Mouse (Mus musculus) layer of hippocampus, postnatal 25 days (tissue): ENCODE measurements around the gene St8sia6. TPM values are rescaled to one million over a fixed set of nuclear protein-coding genes. Genes with fewer than 3 reads are reported as not detected.
A peak's percentile ranks its signal among the peaks of the same experiment; 100 is the strongest.
"Not testable (repeated sequence)": the region's sequence is repeated elsewhere in the genome, so short reads cannot be mapped to it uniquely, and the experiment has no call there.

ENCODE experiments used
- DNase-seq, 2 experiments: peaks; one replicate each; pipeline ENCODE4 v3.0.0; 2022; ENCODE audit warnings: mixed read lengths in 2 of 2, low spot score in 1 of 2; ENCODE audit errors: extremely low spot score in 1 of 2
- total RNA-seq, 2 experiments: library from RNA; stranded (reverse); gene quantifications; 2 replicates each; pipeline ENCODE4 v1.2.3; 2021

The St8sia6 gene
- total RNA-seq: 1 to 10 TPM; 1.8 to 3.4 TPM

GRCm38 (mm10) chr2:13793969-13794363, at the start of gene St8sia6:
St8sia6 (minus strand) TSS chr2:13794064.
- DNase-seq: no peak

GRCm38 (mm10) chr2:13836310-13836709, 42.4 kb upstream of the St8sia6 start:
- DNase-seq: no peak

- DNase-seq: no peak
These were observed 41.1 kb upstream of the St8sia6 start for GRCm38 (mm10) chr2:13834989-13835388.

- no peak for DNase-seq
These were observed 22.8 kb upstream of the St8sia6 start for GRCm38 (mm10) chr2:13816645-13817044.

GRCm38 (mm10) chr2:13808593-13808992, 14.7 kb upstream of the St8sia6 start:
- no peak for DNase-seq

DNA sequence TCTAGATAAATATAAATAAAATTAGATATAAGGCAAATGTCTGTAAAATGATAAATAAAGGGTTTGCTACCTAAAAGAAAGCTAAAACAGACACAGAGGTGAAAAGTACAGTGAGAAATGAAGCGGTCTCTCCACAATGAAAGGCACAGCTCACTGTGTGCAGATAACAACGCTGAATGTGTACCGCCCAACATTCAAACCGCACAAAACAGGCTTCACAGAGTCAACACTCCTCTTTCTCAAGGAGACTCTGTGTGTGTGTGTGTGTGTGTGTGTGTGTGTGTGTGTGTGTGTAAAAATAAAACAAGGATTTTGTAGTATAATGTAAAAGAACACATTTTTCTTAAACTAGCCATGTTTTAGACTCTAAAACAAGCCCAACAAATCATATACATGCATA, 14.1 kb upstream of the St8sia6 start:
- DNase-seq: no peak

DNA sequence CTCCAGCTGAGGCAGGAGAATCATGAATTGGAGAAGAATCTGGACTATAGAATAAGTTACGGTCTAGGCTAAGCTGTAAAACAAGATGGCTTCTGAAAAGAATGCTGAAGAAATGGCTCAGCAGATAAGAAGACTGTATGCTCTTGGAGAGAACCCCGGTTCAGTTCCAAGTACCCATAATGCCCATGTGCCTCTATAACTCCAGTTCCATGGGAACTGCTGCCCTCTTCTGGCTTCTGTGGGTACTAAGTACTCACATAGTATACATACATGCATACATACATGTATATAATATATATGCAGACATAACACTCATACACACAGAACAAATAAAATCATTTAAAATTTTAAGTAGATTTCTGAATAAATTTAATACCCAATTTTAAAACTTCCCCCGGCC, 12.3 kb upstream of the St8sia6 start:
- no peak for DNase-seq

DNA sequence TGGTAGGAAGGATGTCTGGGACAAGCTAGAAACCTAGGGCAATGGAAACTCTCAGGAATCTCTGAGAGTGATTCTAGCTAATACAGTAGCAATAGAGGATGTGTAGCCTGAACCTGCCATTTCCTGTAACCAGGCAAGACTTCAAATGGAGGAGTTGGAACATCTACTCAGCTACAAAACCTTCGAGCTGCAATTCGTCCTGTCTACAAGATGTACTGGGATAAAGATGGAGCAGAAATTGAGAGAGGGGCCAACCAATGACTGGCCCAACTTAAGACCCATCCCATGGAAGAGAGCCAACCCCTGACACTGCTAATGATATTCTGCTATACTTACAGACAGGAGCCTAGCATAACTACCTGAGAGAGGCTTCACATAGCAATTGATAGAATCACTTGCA, 6.8 kb upstream of the St8sia6 start:
- no peak for DNase-seq

DNA sequence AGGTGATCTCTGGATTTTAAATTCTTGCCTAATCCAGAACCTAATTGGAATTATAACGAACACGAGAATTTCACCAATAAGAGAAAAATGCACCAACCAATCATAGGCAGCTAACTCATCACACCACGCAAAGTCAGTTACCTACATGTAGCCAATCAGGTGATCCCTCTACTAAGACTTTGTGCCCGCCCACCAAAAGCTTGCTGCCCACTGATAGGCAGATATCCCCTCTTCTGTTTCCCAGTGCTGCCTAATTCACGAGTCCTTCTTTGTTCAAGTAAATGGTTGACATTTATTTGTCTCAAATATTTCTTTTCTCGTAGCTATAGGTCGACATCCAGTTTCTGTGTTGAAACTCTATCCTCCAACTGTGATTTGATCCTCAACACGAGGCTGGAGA, 582 bp upstream of the St8sia6 start:
- no peak for DNase-seq

- DNase-seq: peak; percentile 9 to 17
These were observed 553 bp downstream of the St8sia6 start for GRCm38 (mm10) chr2:13793054-13793968.

DNA sequence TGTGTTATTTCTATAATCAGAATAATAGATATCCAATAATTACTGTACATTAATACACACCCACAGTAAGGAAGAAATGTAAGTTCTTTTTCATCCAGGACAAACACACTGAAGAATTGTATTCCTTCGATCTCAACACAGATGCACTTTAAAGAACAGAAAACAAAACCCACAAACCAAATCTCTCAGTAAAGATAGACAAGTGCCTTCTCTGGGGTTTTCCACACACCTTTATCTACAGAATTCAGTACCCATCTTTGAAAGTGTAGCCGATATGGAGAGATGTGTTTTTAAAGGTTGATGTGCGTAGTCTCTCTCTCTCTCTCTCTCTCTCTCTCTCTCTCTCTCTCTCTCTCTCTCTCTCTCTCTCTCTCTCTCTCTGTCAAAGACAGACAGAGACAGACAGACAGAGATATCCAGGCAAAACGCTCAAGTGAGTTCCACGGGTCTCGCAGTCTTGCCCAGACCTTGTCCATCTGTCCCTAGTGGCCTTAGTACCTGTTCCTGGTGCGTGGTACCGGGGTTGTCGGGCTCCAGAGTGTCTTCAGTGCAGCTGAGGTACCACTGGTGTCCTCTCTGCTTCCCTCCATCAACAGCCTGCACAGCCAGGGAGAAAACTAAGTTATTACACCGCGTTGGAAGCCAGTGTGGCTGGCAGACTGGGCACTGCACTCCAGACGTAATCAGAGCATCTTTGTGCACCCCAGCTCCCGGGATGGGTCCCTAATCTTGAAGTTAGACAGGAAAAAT, 1.4 kb downstream of the St8sia6 start:
- DNase-seq: no peak

- no peak for DNase-seq
These were observed 2.3 kb downstream of the St8sia6 start for GRCm38 (mm10) chr2:13791598-13791997.

DNA sequence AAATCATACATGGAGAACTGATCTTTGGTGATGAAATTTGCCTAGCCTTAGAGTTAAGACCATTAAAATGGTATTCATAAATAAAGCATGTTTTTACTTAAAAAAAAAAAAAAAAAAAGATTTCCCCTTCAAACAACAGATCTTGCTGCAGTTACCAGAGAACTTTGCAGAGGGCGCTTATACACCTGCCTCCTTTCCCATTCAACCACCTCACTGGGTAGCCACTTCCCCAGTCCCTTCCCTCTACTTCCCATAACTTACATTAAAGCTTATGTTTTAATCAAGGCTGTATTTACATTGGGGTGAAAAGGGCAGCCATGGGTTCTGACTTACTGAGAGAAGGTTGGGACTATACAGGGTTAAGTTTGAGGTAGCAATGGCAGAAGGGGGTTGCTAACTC, 4.5 kb downstream of the St8sia6 start:
- DNase-seq: no peak

- no peak for DNase-seq
These were observed 7.2 kb downstream of the St8sia6 start for GRCm38 (mm10) chr2:13786577-13787168.

GRCm38 (mm10) chr2:13785992-13786391, 7.9 kb downstream of the St8sia6 start:
- DNase-seq: not testable (repeated sequence)

- no peak for DNase-seq
These were observed 8.6 kb downstream of the St8sia6 start for GRCm38 (mm10) chr2:13785247-13785646.

DNA sequence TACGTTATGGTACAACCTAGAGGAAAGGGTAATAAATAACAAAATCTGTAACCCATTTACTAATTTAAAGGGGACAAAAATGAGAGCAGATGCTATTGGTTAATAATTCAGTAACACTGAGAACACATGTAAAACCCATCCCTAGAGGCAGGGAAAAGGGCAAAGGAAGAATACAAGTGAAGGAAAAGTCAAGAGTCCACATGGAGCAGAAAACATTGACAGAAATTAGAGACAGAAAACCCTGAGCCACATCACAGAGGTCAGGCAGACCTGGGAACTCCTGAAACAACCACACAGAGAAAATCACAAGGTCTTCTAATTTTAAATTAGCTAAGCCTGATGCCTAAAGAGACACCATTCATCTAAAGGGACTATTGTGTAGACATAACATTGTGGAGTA, 9.4 kb downstream of the St8sia6 start:
- DNase-seq: no peak

DNA sequence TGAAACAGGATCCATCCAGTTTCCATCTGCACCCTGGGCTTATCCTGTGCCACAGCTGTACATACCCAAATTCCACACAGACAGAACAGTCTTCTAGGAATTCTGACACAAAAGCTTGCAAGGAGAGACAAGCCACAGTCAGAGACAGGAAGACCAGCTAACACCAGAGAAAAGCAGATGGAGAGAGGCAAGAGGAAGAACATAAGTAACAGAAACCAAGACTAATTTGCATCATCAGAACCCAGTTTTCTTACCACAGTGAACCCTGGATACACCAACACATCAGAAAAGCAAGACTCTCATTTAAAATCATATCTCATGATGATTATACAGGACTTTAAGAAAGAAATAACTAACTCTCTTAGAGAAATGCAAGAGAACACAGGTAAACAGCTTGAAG, 16.8 kb downstream of the St8sia6 start:
- no peak for DNase-seq

- no peak for DNase-seq
These were observed 17.4 kb downstream of the St8sia6 start for GRCm38 (mm10) chr2:13776453-13776852.

- DNase-seq: no peak
These were observed 18.8 kb downstream of the St8sia6 start for GRCm38 (mm10) chr2:13775056-13775455.

DNA sequence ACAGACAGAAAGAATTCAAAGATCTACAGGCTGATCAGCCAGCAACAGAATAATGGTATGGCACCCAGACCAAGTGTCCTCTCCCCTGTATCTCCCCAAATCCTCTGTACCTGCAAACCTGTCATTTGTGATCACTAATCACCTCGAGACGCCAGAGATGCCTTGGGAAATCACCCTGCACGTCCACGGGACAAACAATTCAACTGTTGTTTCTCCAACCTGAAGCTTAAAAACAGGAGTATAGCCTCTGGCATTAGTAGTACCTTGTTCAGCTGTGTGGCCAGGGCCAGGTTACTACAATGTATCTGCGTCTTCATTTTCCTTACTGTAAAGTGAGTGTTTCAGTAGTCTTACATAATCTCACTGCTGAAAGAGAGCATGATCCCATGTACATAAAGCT, 25.3 kb downstream of the St8sia6 start:
- DNase-seq: no peak
